Mouse (Mus musculus): ENCODE measurements around the gene Olfr1457.

The Olfr1457 gene

DNA sequence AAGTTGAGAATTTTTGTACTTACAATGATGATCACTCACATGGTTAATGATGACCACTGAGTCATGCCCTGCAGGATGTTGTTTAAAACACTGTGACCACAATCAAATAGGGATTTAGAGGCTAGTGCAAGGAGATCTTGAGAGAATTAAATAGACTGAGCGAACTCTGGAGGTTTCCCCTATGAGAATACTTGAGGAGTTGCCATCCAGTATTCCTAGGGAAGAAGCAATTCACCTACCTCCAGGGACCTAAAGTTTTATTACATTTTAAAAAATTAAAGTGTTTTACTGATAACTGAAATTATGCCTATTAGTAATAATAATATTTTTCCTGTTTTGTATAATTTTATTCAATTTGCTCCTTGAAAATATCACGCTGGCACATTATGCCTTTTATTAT, at the start of gene Olfr1457:
TSS of gene Olfr1457 (minus strand) at position 101 of the 400 bp plus-strand sequence.
- DNase-seq = no peak

DNA sequence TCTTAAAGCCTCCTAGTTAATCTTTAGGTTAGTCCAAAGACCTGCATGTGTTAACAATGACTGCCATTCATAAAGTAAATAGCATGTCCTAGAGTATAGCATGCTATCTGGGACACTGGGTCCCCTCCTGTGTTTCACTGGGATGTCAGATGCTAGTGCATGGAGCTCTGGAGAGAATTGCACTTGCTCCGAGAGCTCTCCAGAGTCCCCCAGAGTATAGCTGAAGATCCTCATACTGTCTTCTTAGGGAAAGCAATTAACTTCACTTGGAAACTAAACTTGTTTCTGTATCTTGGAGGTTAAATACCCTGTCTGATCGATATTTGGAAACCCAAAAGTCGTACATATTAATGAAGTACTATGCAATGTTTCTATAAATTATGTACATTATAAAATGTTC, 9.0 kb upstream of the Olfr1457 start, which contains the start of gene Olfr1458:
TSS of gene Olfr1458 (minus strand) at position 101 of the 400 bp plus-strand sequence.
- DNase-seq = no peak

DNA sequence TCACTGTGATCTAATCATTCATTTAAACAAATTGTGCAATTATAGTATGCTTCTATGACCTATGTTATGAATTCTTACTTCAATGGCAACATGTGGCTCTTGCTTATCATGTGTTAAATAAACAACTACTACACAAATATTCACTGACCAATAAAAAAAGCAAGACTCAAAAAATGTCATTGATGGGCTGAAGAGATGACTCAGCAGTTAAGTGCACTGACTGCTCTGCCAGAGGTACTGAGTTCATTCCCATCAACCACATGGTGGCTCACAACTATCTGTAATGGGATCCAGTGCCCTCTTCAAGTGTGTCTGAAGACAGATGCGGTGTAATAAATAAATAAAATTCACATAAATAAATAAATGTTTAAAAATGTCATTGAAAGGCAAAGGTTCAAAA, 3.8 kb downstream of the Olfr1457 start:
- DNase-seq = no peak

DNA sequence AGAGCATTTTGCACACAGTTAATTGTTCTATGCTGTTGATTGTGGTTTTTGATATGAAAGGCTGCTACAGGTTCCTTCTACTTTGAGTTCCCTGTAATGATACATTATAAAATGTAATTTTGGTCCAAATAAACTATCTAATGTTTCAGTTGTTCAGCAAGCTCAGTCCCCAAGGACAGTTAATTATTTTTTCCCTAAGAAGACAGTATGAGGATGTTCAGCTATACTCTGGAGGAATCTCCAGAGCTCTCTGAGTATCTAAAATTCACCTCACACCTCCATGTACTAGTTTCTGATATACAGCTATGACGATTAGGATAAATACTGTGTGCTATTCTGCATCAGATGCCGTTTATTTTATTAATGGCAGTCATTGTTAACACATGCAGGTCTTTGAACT, 37.4 kb downstream of the Olfr1457 start, which contains the start of gene Olfr1454:
TSS of gene Olfr1454 (plus strand) at position 301 of the 400 bp plus-strand sequence.
- no peak for DNase-seq
